Mouse (Mus musculus): ENCODE measurements around the gene Incenp. TPM values are rescaled to one million over a fixed set of nuclear protein-coding genes. Genes with fewer than 3 reads are reported as not detected.

The Incenp gene
- 89.6 TPM for polyA plus RNA-seq (2012; fragmentation: generic; extraction: Trizol)
- long read RNA-seq, experiment 1, transcript Incenp-201 (18 exons, 3,236 nt) = major isoform, 5 of 25 reads
- long read RNA-seq, experiment 1, partial matches to known transcripts = 9 of 25 reads
- long read RNA-seq, experiment 1, other reads (novel, unspliced or antisense) = 11 of 25 reads
- long read RNA-seq, experiment 2, transcript Incenp-201 (18 exons, 3,236 nt) = major isoform, 414 of 767 reads
- long read RNA-seq, experiment 2, partial matches to known transcripts = 75 of 767 reads
- long read RNA-seq, experiment 2, other reads (novel, unspliced or antisense) = 278 of 767 reads

DNA sequence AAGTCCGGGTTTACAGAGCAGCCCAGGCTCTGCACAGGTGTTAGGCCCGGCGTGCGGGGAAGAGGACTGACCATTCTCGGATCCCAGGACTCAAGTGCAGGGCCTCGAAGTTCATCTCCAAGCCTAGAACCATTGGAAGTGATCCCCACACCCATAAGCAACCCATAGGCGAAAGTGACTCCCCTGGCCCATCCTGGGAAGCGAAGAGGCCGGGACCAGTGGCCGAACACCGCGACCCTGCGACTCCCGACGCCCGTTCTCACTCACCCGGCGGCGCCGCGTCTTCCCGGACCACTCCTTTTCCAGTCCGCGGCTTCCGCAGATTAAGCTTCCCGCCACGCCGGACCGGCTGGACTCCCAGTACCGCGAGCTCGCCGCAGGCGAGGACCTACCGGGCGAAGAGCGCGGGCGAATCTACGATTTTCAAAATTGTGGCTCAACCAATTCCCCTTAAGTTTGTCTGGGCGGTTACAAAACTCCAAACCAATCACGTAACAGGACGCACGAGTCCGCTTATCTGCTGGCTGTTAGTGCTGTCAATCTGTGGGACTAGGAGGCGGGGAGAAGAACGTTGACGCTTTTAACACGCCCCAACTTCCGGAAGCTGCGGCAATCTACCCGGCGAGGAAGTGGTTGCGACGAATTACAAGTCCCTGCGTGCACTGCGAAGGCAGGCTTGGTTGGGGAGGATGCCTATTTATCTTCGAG is at the start of gene Incenp:
Gene Incenp (minus strand): TSS at position 480 of the 708 bp plus-strand sequence.
- H3K79me3 ChIP-seq (ENCODE audit: low read depth) = peaks cover 49% of the 10 kb centered on the region

DNA sequence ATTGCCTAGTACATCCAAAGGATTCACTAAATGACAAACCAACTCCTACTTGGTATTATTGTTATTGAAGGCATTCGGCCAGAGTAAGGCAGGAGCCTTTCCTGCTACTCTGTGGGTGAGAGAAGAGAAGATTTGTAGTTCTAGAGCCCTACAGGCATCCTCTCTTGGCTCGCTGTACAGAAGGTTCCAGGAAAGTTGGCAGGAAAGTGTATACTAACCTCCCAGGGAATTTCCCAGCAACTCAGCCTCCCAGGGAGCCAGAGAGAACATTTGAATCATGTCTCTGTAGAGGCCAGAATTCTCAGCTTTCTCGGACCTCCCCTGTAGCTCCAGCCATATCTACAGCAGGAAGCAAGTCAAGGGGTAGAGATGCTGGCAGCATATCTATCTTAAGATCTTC is 47.6 kb upstream of the Incenp start:
- no peaks in the 10 kb centered on the region for H3K79me2 ChIP-seq (ENCODE audit: control insufficient read depth, insufficient read depth)
- H3K4me3 ChIP-seq (ENCODE audit: insufficient read depth, poor library complexity, severe bottlenecking) = no peak overlapping the region
- H3K36me3 ChIP-seq (ENCODE audit: control insufficient read depth, insufficient read depth) = no peaks in the 10 kb centered on the region
- no peak overlapping the region for H3ac ChIP-seq (ENCODE audit: control insufficient read depth, insufficient read length, low read depth)
- TF ChIP-seq MYOG (IDR thresholded peaks at IDR 0.05; ENCODE audit: control insufficient read depth, extremely low read depth, insufficient read length) = no peak
- TF ChIP-seq MAX (IDR thresholded peaks at IDR 0.05) = no peak
- TF ChIP-seq FOSL1 (IDR thresholded peaks at IDR 0.05; ENCODE audit: insufficient read depth, low read length, poor library complexity, severe bottlenecking) = no peak
- TF ChIP-seq CTCF (IDR thresholded peaks at IDR 0.05; ENCODE audit: control insufficient read depth, insufficient read depth, insufficient read length) = no peak
- TF ChIP-seq USF1 (IDR thresholded peaks at IDR 0.05; ENCODE audit: low read depth) = no peak
- TF ChIP-seq MYOD1 (IDR thresholded peaks at IDR 0.05; ENCODE audit: control insufficient read depth, insufficient read length, low read depth) = no peak
- no peak for TF ChIP-seq CEBPB (IDR thresholded peaks at IDR 0.05; ENCODE audit: low read depth)
- no peaks in the 10 kb centered on the region for H3K79me3 ChIP-seq (ENCODE audit: low read depth)
- H3K27me3 ChIP-seq (ENCODE audit: control insufficient read depth, insufficient read depth, insufficient read length) = no peaks in the 10 kb centered on the region

More for the DNA sequence above, at the start of gene Incenp:
- no peak for TF ChIP-seq MYOG (IDR thresholded peaks at IDR 0.05; ENCODE audit: control insufficient read depth, extremely low read depth, insufficient read length)
- no peak for TF ChIP-seq USF1 (IDR thresholded peaks at IDR 0.05; ENCODE audit: low read depth)
- no peak for TF ChIP-seq CEBPB (IDR thresholded peaks at IDR 0.05; ENCODE audit: low read depth)
- no peak for TF ChIP-seq FOSL1 (IDR thresholded peaks at IDR 0.05; ENCODE audit: insufficient read depth, low read length, poor library complexity, severe bottlenecking)
- no peak for TF ChIP-seq MYOD1 (IDR thresholded peaks at IDR 0.05; ENCODE audit: control insufficient read depth, insufficient read length, low read depth)
- TF ChIP-seq CTCF (IDR thresholded peaks at IDR 0.05; ENCODE audit: control insufficient read depth, insufficient read depth, insufficient read length) = no peak
- TF ChIP-seq MAX (IDR thresholded peaks at IDR 0.05) = no peak
- Histone ChIP-seq H3K79me2 (ENCODE audit: control insufficient read depth, insufficient read depth) (peaks cover 52% of the 10 kb centered on the region), H3ac (ENCODE audit: control insufficient read depth, insufficient read length, low read depth) (peak within 1 kb of the TSS; percentile 93), H3K27me3 (ENCODE audit: control insufficient read depth, insufficient read depth, insufficient read length) (no peaks in the 10 kb centered on the region), H3K4me3 (ENCODE audit: insufficient read depth, poor library complexity, severe bottlenecking) (peak within 1 kb of the TSS; percentile 99), H3K36me3 (ENCODE audit: control insufficient read depth, insufficient read depth) (peaks cover 25% of the 10 kb centered on the region)

DNA sequence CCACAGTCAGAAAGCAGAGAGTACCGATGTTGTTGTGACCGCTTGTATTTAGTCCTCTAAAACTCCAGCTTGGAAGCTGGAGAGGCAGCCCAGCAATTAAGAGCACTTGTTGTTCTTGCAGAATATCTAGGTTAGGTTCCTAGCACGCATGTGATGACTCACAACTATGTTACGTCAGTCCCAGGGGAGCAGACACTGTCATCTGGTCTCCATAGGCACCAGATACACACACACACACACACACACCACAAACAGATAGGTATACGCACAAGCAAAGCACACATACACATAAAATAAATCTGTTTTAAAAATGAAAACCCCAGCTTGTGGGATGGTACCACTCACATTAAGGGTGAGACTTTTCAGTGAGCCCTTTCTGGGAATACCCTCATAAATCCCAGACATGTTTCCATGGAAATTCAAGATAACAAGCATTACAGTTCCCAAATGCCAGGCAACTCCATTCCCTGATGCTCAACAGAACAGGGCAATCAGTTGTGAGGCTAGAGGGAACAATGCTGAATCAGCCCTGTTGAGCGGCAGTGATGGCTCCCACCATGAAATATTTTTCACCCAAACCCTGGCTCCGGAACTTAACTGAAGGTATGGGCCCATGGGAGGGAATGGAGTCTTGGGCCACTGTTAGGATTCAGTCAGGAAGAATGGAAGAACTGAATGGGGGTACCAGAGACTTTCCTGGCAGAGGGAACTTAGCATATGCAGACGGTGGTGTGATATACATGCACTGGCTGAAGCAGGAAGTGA is 46.6 kb upstream of the Incenp start:
- TF ChIP-seq FOSL1 (IDR thresholded peaks at IDR 0.05; ENCODE audit: insufficient read depth, low read length, poor library complexity, severe bottlenecking) (peak; percentile 71), CEBPB (IDR thresholded peaks at IDR 0.05; ENCODE audit: low read depth) (peak; percentile 62), USF1 (IDR thresholded peaks at IDR 0.05; ENCODE audit: low read depth) (no peak)
- no peak overlapping the region for H3ac ChIP-seq (ENCODE audit: control insufficient read depth, insufficient read length, low read depth)
- no peak overlapping the region for H3K4me3 ChIP-seq (ENCODE audit: insufficient read depth, poor library complexity, severe bottlenecking)
- H3K79me3 ChIP-seq (ENCODE audit: low read depth) = no peaks in the 10 kb centered on the region
- no peaks in the 10 kb centered on the region for H3K36me3 ChIP-seq (ENCODE audit: control insufficient read depth, insufficient read depth)
- no peaks in the 10 kb centered on the region for H3K79me2 ChIP-seq (ENCODE audit: control insufficient read depth, insufficient read depth)
- no peaks in the 10 kb centered on the region for H3K27me3 ChIP-seq (ENCODE audit: control insufficient read depth, insufficient read depth, insufficient read length)

DNA sequence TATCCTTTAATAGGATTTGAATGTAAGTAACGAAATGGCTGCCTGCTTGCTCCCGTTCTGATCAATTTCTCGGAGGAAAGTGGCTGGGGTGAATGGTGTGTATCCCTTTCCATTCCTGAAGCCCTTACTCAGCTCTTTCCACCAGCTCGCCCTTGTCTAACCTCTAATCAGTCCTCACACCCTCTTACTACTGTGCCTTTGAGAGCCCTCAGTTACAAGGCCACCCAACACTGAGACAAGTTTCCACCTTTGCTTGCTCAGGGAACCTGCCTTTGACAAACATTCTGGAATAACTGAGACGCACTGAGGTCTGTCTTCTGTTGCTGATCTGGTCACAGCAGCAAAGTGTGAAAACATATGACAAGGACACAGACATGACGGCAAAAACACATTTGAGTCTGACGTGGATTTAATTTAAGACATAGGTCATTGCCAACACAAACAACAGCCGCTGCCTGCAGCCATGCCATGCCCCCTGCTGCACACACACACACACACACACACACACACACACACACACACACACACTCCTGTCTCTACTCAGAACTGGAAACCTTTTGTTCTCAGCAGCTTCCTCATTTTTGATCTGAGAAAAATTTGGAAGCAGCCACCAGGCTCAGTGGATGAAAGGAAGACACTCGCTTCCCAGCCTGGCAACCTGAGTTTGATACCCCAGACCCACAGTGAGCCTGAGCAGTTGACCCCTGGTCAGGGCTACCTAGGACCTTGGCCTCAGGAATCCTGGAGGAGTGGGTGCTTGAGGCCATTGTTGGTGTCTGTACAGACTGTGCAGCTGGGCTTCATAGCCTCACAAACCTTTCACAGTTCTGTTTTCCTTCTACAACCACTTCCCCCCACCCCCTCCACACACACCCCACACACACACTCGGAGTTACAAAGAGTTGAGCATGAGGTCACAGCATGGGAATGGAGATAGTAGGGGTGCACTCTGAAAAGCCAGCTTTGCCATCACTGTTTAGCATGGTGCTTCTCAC is 43.5 kb upstream of the Incenp start:
- no peak overlapping the region for H3ac ChIP-seq (ENCODE audit: control insufficient read depth, insufficient read length, low read depth)
- no peak overlapping the region for H3K4me3 ChIP-seq (ENCODE audit: insufficient read depth, poor library complexity, severe bottlenecking)
- no peaks in the 10 kb centered on the region for H3K36me3 ChIP-seq (ENCODE audit: control insufficient read depth, insufficient read depth)
- no peaks in the 10 kb centered on the region for H3K79me3 ChIP-seq (ENCODE audit: low read depth)
- TF ChIP-seq MAX (IDR thresholded peaks at IDR 0.05) (no peak), CTCF (IDR thresholded peaks at IDR 0.05; ENCODE audit: control insufficient read depth, insufficient read depth, insufficient read length) (no peak), USF1 (IDR thresholded peaks at IDR 0.05; ENCODE audit: low read depth) (no peak), MYOD1 (IDR thresholded peaks at IDR 0.05; ENCODE audit: control insufficient read depth, insufficient read length, low read depth) (no peak)
- H3K27me3 ChIP-seq (ENCODE audit: control insufficient read depth, insufficient read depth, insufficient read length) = no peaks in the 10 kb centered on the region
- H3K79me2 ChIP-seq (ENCODE audit: control insufficient read depth, insufficient read depth) = no peaks in the 10 kb centered on the region

DNA sequence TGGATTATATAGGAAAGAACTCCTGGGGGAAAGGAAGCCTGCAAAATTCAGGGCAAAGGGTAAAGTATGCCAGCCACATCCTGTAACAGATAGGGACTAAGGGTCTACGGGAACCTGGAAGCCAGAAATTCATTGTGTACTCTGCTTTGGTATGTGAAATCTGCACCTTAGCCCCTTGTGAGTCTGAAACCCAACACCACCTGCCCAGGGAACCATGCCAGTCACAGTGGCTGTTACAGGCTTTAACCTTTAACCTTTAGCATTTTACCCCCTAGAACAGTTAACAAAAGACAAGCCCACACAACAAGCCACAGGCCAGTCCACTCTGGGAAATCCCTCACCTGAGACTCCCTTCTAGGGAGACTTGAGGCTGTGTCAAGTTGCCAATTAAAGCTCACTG is 42.5 kb upstream of the Incenp start:
- Histone ChIP-seq H3K27me3 (ENCODE audit: control insufficient read depth, insufficient read depth, insufficient read length) (no peaks in the 10 kb centered on the region), H3K79me3 (ENCODE audit: low read depth) (no peaks in the 10 kb centered on the region), H3K36me3 (ENCODE audit: control insufficient read depth, insufficient read depth) (no peaks in the 10 kb centered on the region), H3K4me3 (ENCODE audit: insufficient read depth, poor library complexity, severe bottlenecking) (no peak overlapping the region), H3K79me2 (ENCODE audit: control insufficient read depth, insufficient read depth) (no peaks in the 10 kb centered on the region), H3ac (ENCODE audit: control insufficient read depth, insufficient read length, low read depth) (no peak overlapping the region)
- no peak for TF ChIP-seq MAX (IDR thresholded peaks at IDR 0.05)
- TF ChIP-seq CEBPB (IDR thresholded peaks at IDR 0.05; ENCODE audit: low read depth) = no peak
- no peak for TF ChIP-seq FOSL1 (IDR thresholded peaks at IDR 0.05; ENCODE audit: insufficient read depth, low read length, poor library complexity, severe bottlenecking)
- TF ChIP-seq USF1 (IDR thresholded peaks at IDR 0.05; ENCODE audit: low read depth) = no peak
- TF ChIP-seq MYOG (IDR thresholded peaks at IDR 0.05; ENCODE audit: control insufficient read depth, extremely low read depth, insufficient read length) = no peak
- TF ChIP-seq MYOD1 (IDR thresholded peaks at IDR 0.05; ENCODE audit: control insufficient read depth, insufficient read length, low read depth) = no peak
- no peak for TF ChIP-seq CTCF (IDR thresholded peaks at IDR 0.05; ENCODE audit: control insufficient read depth, insufficient read depth, insufficient read length)
